Mouse (Mus musculus) retina, embryonic 14.5 days (tissue): ENCODE measurements at regions not wholly inside any gene's neighbourhood (a gene's known extent, or its start where the extent isn't known, plus 50 kb on each side); places are given as distances from the start of the nearest gene placed in this dataset.

Experiments used
- DNase-seq: peaks from one replicate; pipeline ENCODE4 v3.0.0-alpha.2; 2015; ENCODE audit warnings: low spot score

DNA sequence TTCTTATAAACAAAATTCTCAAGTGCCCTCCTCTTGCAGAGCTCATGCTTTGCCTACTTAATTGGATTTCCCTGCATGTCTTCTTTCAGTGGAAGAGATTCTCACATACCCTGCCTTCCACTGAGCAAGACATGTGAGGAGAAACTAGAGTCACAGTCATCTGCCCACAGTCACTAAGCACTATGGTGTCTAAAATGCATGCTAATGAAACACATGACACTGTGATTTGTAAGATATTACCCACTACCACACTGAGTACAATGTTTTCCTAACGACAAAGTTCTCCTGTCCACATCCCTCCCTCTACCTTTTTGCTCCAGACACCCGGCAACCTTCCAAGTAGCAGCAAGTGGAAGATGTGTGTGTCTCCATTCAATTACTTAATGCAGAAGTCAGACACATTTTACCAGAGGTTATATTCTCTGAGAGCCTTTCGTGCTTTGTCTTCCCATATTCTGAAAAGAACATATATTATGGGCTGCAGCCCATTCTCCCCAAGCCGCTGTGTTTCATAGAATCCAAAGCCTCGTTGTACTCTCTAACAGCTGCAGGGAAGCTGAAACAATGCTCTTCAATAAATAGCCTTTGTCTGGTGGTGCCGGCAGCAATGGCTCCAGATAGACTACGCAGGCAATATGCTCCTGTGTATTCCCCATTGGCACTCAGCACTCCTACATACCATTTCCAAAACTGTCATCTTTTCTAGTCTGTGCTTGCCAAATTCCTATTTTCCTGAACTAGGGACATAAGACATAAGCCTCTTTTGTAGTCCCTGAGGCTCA lies 670.7 kb downstream of the Poteg start:
- no peak for DNase-seq

DNA sequence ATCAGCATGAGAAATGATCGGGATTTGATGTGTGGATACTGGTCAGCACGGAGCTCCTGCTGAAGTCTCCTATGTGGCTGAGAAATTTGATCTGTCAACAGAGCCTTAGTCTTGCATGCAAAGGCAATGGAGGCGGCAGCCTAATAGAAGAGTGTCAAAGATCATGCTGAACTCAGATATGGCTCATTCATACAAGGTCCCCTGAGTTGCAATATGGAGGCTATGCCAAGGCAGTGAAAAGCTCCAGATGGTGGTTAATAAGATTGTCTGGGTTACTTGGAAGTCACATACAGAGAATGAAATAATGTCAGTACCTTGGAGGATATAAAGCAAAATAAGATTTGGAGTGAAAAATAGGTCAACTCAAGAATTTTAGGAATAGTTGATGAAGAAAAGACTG lies 677.6 kb downstream of the Poteg start:
- DNase-seq: no peak

GRCm38 (mm10) chr8:28141916-28142315 lies 694.4 kb downstream of the Poteg start:
- DNase-seq: no peak

GRCm38 (mm10) chr8:28148599-28149452 lies 701.4 kb downstream of the Poteg start:
- peak; percentile 60 for DNase-seq

DNA sequence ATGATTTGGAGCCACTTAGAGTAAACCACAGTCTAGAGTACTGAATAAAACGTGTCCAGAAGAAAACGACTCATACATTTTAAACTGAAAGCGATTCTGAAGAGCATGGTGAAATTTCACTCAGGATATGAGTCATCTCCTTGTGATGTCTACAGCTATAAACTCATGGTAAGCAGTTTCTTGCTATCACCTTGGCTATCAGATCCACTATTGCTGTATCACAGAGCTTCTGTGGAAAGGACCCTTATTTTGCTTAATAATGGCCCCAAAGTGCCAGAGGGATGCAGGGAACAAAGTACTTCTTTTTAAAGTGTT lies 701.9 kb downstream of the Poteg start:
- DNase-seq: no peak

GRCm38 (mm10) chr8:28160651-28161050 lies 713.2 kb downstream of the Poteg start:
- no peak for DNase-seq

GRCm38 (mm10) chr8:28168036-28168435 lies 720.6 kb downstream of the Poteg start:
- DNase-seq: no peak

DNA sequence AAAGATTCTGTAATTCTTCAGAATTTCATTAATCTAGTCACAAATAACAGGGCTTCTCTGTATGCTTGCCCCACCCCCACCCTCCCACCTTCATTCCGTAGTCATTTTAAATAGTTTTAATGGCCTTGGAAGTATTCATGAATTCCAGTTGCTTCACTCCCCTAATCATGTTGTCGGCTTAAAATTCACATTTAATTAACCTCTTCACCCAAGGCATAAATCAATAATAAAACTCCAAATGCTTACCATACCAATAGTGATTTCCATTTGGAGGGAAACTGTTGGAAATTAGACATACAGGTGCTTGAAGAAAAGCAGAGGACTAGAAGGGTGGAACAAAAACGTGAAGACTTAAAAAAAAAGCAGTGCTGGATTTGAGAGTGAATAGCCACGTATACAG lies 724.0 kb downstream of the Poteg start:
- no peak for DNase-seq

DNA sequence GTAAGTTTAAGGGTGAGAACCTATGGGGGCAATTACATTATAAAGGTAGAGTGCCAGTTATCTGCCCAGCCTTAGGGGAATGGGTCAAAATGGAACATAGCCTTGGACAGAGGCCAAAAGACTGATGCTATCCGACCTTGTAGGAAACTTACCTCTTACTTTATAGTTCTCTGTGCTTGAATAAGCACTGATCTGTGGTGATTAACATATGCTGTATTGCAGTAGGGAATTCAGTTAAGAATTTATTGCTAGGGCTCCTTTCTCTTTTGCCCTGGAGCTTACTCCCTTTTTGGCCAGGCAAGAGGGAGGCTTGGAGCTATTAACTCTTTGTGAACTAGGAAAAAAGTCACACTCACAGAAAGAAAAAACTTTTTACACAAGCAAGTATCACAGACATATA lies 748.5 kb downstream of the Poteg start:
- DNase-seq: no peak

GRCm38 (mm10) chr8:28235562-28235961 lies 788.1 kb downstream of the Poteg start:
- DNase-seq: no peak

- peak; percentile 74 for DNase-seq
Measured at GRCm38 (mm10) chr8:28239411-28239810, 791.9 kb downstream of the Poteg start.

- DNase-seq: peak; percentile 64
Measured at GRCm38 (mm10) chr8:28252399-28253240, 805.1 kb downstream of the Poteg start.

GRCm38 (mm10) chr8:28267277-28267676 lies 819.8 kb downstream of the Poteg start:
- DNase-seq: no peak

- no peak for DNase-seq
Measured at GRCm38 (mm10) chr8:28284257-28284656, 836.8 kb downstream of the Poteg start.

DNA sequence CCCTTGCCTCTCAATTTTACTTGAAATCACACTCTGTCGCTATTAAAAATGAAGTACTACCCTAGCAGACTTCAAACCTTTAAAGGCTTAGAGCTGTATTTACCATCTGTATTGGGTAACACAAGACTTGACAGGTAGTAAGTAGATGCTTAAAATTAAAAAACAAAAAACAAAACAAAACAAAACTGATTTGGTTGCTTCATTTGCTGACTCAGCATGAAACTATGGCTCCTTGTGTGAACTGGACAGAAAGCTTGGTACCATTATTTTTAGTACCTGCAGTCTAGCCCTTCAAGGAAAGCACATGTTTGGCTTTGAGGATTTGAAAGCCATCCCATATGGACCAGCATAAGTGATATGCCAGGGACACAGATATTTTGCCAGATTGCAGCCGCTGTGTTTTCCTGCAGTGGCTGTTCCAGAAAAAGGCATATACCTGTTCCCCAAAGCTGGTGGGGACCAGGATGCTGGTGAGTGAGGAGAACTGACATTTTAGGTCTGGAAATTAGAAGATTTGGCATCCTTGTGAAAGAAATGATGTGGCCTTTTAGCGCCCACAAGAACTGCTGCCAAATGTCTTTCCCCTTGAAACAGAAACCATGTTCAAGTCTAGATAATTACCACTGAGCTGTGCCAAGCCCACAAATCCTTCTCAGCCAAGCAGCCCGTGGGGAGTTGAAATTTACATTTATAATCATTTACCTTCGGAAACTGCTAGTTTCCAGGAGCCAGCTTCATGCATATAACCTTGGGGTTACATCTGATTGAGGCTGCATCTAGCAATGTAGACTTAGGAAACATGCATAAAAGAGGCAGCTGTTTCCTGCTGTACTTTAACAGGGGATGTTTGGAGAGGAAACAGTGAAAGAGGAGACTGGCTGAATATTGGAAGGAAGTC lies 851.7 kb downstream of the Poteg start:
- DNase-seq: no peak

DNA sequence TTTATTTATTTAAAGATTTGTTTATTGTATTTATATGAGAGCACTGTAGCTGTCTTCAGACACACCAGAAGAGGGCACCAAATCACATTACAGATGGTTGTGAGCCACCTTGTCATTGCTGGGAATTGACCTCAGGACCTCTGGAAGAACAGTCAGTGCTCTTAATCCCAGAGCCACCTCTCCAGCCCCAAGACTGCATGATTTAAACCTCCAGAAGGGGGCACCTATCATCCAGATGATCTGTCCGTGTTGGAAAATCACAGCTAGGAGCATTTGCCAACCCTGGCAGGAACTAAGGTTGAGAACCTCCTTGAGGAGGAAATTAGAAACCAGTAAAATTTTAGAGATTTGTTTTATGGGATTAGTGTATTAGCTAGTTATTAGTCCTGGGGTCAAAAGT lies 869.6 kb downstream of the Poteg start:
- DNase-seq: no peak

- no peak for DNase-seq
Measured at GRCm38 (mm10) chr8:28333388-28333787, 885.9 kb downstream of the Poteg start.

- no peak for DNase-seq
Measured at GRCm38 (mm10) chr8:28337484-28337883, 890.0 kb downstream of the Poteg start.

GRCm38 (mm10) chr8:28341236-28341635 lies 893.8 kb downstream of the Poteg start:
- no peak for DNase-seq

- DNase-seq: no peak
Measured at GRCm38 (mm10) chr8:28366470-28366869, 919.0 kb downstream of the Poteg start.

DNA sequence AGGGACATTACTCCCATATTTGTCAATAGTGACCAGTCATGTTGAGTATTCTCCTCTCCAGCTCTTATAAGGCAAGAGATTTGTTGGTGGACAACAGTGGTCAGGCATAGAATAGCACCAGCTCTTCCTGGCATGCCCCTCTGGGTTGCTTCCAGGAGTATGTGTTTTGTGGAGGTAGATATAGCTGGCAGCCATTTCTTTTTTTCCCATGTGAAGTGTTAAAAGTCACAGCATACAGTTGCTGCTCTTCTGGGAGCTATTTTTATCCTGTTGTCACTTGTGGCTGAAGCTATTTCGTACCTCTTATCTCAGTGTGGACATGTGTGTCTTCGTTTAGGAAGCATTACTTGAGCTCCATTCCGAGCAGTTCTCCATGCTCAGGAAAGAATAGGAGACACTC lies 919.9 kb downstream of the Poteg start:
- DNase-seq: no peak

GRCm38 (mm10) chr8:28371752-28372151 lies 924.3 kb downstream of the Poteg start:
- DNase-seq: no peak
